Mouse (Mus musculus): ENCODE results near the gene Krt75. TPM values are rescaled to one million over a fixed set of nuclear protein-coding genes. Genes with fewer than 3 reads are reported as not detected.

Krt75 gene
- polyA plus RNA-seq, 1 experiment from 2014 or later: 0.09 TPM

Small RNA genes lying within 50 kb of the gene (microRNA-seq; reads per million reads assigned to microRNA genes)
- gene Gm44393 (not detected), gene Gm44460 (not detected)

Other genes with a start within 250 kb of the Krt75 start
- gene Krt80, start 203.7 kb downstream of the Krt75 start, polyA plus RNA-seq (2016; fragmentation: Nextera tagmentation; extraction: Ambion mirVana): not detected in 2 replicates
- 3.9 and 6.4 TPM in 2 replicates for gene Krt7, start 162.9 kb downstream of the Krt75 start, polyA plus RNA-seq (2016; fragmentation: Nextera tagmentation; extraction: Ambion mirVana)
- gene Krt87, start 135.1 kb downstream of the Krt75 start, polyA plus RNA-seq (2016; fragmentation: Nextera tagmentation; extraction: Ambion mirVana): 0.17 and 0.22 TPM in 2 replicates
- not detected in 2 replicates for gene Krt88, start 126.2 kb downstream of the Krt75 start, polyA plus RNA-seq (2016; fragmentation: Nextera tagmentation; extraction: Ambion mirVana)
- not detected in 2 replicates for gene Krt81, start 110.2 kb downstream of the Krt75 start, polyA plus RNA-seq (2016; fragmentation: Nextera tagmentation; extraction: Ambion mirVana)
- gene Krt86, start 100.4 kb downstream of the Krt75 start, polyA plus RNA-seq (2016; fragmentation: Nextera tagmentation; extraction: Ambion mirVana): not detected in 2 replicates
- gene Krt83, start 82.4 kb downstream of the Krt75 start, polyA plus RNA-seq (2016; fragmentation: Nextera tagmentation; extraction: Ambion mirVana): not detected in 2 replicates
- not detected in 2 replicates for gene Gm49425, start 56.6 kb downstream of the Krt75 start, polyA plus RNA-seq (2016; fragmentation: Nextera tagmentation; extraction: Ambion mirVana)
- not detected in 2 replicates for gene Krt84, start 41.1 kb downstream of the Krt75 start, polyA plus RNA-seq (2016; fragmentation: Nextera tagmentation; extraction: Ambion mirVana)
- gene Krt82, start 23.2 kb downstream of the Krt75 start, polyA plus RNA-seq (2016; fragmentation: Nextera tagmentation; extraction: Ambion mirVana): not detected in 2 replicates
- gene Krt90, start 11.0 kb downstream of the Krt75 start, polyA plus RNA-seq (2016; fragmentation: Nextera tagmentation; extraction: Ambion mirVana): 0.11 and 0.22 TPM in 2 replicates
- not detected in 2 replicates for gene Gm5414, start 54.3 kb upstream of the Krt75 start, polyA plus RNA-seq (2016; fragmentation: Nextera tagmentation; extraction: Ambion mirVana)
- gene Gm5478, start 73.5 kb upstream of the Krt75 start, polyA plus RNA-seq (2016; fragmentation: Nextera tagmentation; extraction: Ambion mirVana): not detected in 2 replicates
- not detected in 2 replicates for gene Krt6b, start 106.4 kb upstream of the Krt75 start, polyA plus RNA-seq (2016; fragmentation: Nextera tagmentation; extraction: Ambion mirVana)
- not detected in 2 replicates for gene Krt6a, start 120.4 kb upstream of the Krt75 start, polyA plus RNA-seq (2016; fragmentation: Nextera tagmentation; extraction: Ambion mirVana)
- gene Krt5, start 139.0 kb upstream of the Krt75 start, polyA plus RNA-seq (2016; fragmentation: Nextera tagmentation; extraction: Ambion mirVana): 3.7 and 6.3 TPM in 2 replicates
- gene Krt71, start 169.2 kb upstream of the Krt75 start, polyA plus RNA-seq (2016; fragmentation: Nextera tagmentation; extraction: Ambion mirVana): not detected in 2 replicates
- not detected in 2 replicates for gene Krt72, start 212.6 kb upstream of the Krt75 start, polyA plus RNA-seq (2016; fragmentation: Nextera tagmentation; extraction: Ambion mirVana)
- gene Krt73, start 228.4 kb upstream of the Krt75 start, polyA plus RNA-seq (2016; fragmentation: Nextera tagmentation; extraction: Ambion mirVana): 0.19 and 0.41 TPM in 2 replicates
- not detected in 2 replicates for gene Krt2, start 244.3 kb upstream of the Krt75 start, polyA plus RNA-seq (2016; fragmentation: Nextera tagmentation; extraction: Ambion mirVana)